Mouse (Mus musculus) cerebellum, adult 2 months (tissue): ENCODE measurements around the gene Lims1.

ENCODE experiments used
- CTCF ChIP-seq: fragments of 200-500 bp; IDR thresholded peaks from 2 replicates; pipeline ENCODE4 v1.5.1; 2011; ENCODE audit warnings: low read depth, mild to moderate bottlenecking, control low read depth, low read length, moderate library complexity, borderline replicate concordance; ENCODE audit not compliant: insufficient read depth
- POLR2A ChIP-seq: fragments of 200-500 bp; IDR thresholded peaks from 2 replicates; pipeline ENCODE4 v1.6.1; 2011; ENCODE audit warnings: low read length, control low read depth, borderline replicate concordance; ENCODE audit not compliant: insufficient read depth

DNA sequence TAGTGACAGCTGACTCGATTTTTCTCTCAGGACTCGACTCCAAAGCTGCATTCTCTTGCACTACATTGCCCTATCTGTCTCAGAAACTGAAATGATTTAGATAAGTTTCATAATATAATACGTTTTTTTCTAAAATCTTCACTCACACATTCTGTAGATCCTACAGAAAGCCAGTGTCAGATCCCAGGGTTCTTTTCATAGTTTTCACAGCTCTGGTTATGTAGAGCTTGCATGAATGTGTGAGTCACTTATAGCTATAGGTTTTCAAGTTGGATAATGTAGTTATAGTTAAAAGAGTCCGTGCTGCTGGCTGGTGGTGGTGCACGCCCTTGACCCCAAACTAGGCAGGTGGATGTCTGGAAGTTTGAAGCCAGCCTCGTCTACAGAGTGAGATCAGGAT lies 81.4 kb downstream of the Lims1 start:
- TF ChIP-seq POLR2A (no peak), CTCF (no peak)
